Comparison of ENCODE assay signal across 12 mouse cellular contexts in the genomic region with DNA sequence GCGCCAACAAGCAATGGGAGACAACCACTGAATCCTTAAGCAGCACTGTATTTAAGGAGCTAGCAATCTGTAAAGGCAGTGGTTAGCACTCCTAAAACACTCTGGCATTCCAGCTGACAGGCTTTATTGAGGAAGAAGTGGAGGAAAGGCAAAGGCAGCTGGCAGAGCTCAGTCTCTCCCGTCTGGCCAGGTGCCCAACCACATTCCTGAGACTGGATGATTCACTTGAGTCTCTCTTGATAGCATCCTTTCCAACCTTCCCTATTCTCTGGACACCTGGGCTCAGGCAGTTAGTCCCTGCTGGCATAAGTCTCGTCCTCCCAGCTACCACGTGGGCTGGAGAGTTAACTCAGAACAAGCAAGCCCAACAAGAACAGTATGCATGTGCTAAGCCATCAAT.
DNase-seq lines count a peak whose midpoint lies in the region; ATAC-seq lines count a peak whose summit lies in the region.
"Had no signal": no experiment of that assay in that cellular context is flagged by ENCODE, and none has a peak within 500 bp of the region (broad histone marks: within the 10 kb centered on the region; RNA-seq: fewer than 3 reads in every experiment).

No protein-coding gene starts in this region.

- no peak overlapping the region for H3K27ac ChIP-seq in forebrain, embryonic 14.5 days (ENCODE audit: low read depth, low read length)
- no peak overlapping the region for H3K27ac ChIP-seq in forebrain, embryonic 11.5 days (ENCODE audit: low read depth, low read length)
- H3K27ac ChIP-seq: left cerebral cortex, adult 2 months; macrophage; neural tube, embryonic 12.5 days had no signal

- H3K4me3 ChIP-seq in forebrain, embryonic 14.5 days (ENCODE audit: low read depth, low read length) = no peak overlapping the region
- no peak overlapping the region for H3K4me3 ChIP-seq in forebrain, embryonic 11.5 days (ENCODE audit: low read depth, low read length)
- H3K4me3 ChIP-seq: left cerebral cortex, adult 2 months; neural tube, embryonic 12.5 days had no signal

- no peak overlapping the region for H3K4me2 ChIP-seq in forebrain, embryonic 14.5 days (ENCODE audit: low read length)
- no peak overlapping the region for H3K4me2 ChIP-seq in forebrain, embryonic 11.5 days (ENCODE audit: low read depth, low read length, severe bottlenecking)
- H3K4me2 ChIP-seq: neural tube, embryonic 12.5 days had no signal

- no peaks in the 10 kb centered on the region for H3K9me3 ChIP-seq in forebrain, embryonic 14.5 days (replicated peaks; ENCODE audit: control insufficient read depth, low read length)
- no peaks in the 10 kb centered on the region for H3K9me3 ChIP-seq in forebrain, embryonic 11.5 days (ENCODE audit: control insufficient read depth, low read length)
- H3K9me3 ChIP-seq: neural tube, embryonic 12.5 days had no signal

- WGBS in forebrain, embryonic 14.5 days = 58% methylated on average over 4 of the region's 4 CpGs
- WGBS in forebrain, embryonic 11.5 days = 70% methylated on average over 4 of the region's 4 CpGs

- H3K36me3 ChIP-seq in forebrain, embryonic 14.5 days (ENCODE audit: control insufficient read depth, insufficient read depth, low read length) = no peaks in the 10 kb centered on the region
- H3K36me3 ChIP-seq in forebrain, embryonic 11.5 days (ENCODE audit: control insufficient read depth, insufficient read depth, low read length) = no peaks in the 10 kb centered on the region
- H3K36me3 ChIP-seq: neural tube, embryonic 12.5 days had no signal

- H3K4me1 ChIP-seq in forebrain, embryonic 14.5 days (ENCODE audit: control insufficient read depth, insufficient read depth, low read length) = 0 out of 2 replicates have a peak, but pooled peaks cover 4% of the 10 kb centered on the region
- H3K4me1 ChIP-seq in forebrain, embryonic 11.5 days (replicated peaks; ENCODE audit: control insufficient read depth, insufficient read depth, low read length) = no peaks in the 10 kb centered on the region
- H3K4me1 ChIP-seq: neural tube, embryonic 12.5 days had no signal

- intact Hi-C loops in left cerebral cortex, postnatal 25 days (cut with DNase I) = no loop called here

- DNase-seq in forebrain, embryonic 14.5 days (ENCODE audit: low spot score) = peak; percentile 40
- no peak for DNase-seq in forebrain, embryonic 11.5 days (ENCODE audit: low spot score)
- DNase-seq in layer of hippocampus, postnatal 10 days (ENCODE audit: low spot score in 2 of 2) = peak; percentile 3 to 12
- no peak for DNase-seq in layer of hippocampus, postnatal 14 days (ENCODE audit: low spot score in 2 of 2)
- DNase-seq in 3T3-L1 (ENCODE audit: low read depth, low spot score) = peak; percentile 96
- peak; percentile 2 to 37 for DNase-seq in left cerebral cortex, postnatal 25 days (ENCODE audit: low spot score in 2 of 2)
- DNase-seq in spleen, postnatal 14 days (ENCODE audit: low spot score in 2 of 2) = no peak
- no peak for DNase-seq in kidney, adult 9 months
- DNase-seq: gastrocnemius, postnatal 14 days had no signal

- no peak overlapping the region for H3K9ac ChIP-seq in forebrain, embryonic 14.5 days (ENCODE audit: low read length)
- H3K9ac ChIP-seq in forebrain, embryonic 11.5 days (ENCODE audit: low read length) = no peak overlapping the region
- H3K9ac ChIP-seq: neural tube, embryonic 12.5 days had no signal

- H3K27me3 ChIP-seq in forebrain, embryonic 14.5 days (replicated peaks; ENCODE audit: control insufficient read depth, insufficient read depth, low read length) = no peaks in the 10 kb centered on the region
- H3K27me3 ChIP-seq in forebrain, embryonic 11.5 days (ENCODE audit: control insufficient read depth, insufficient read depth, low read length) = no peaks in the 10 kb centered on the region
- H3K27me3 ChIP-seq: neural tube, embryonic 12.5 days had no signal

- peak; percentile 50; the same call in 1 of the 2 replicates for ATAC-seq in forebrain, embryonic 14.5 days
- ATAC-seq in forebrain, embryonic 11.5 days (replicated peaks; ENCODE audit: low FRiP score) = no peak

Comparison
In these comparisons a context has a peak if more than half of its experiments do, and no peak if none do; other contexts are left out.
1. DNase-seq: peak in forebrain, embryonic 14.5 days (single experiment), layer of hippocampus, postnatal 10 days (2 of 2), 3T3-L1 (single experiment) and left cerebral cortex, postnatal 25 days (2 of 2); none in forebrain, embryonic 11.5 days (single experiment), layer of hippocampus, postnatal 14 days (0 of 2), spleen, postnatal 14 days (0 of 2) and kidney, adult 9 months (single experiment).